Mouse (Mus musculus) megakaryocyte progenitor cell, adult 5-6 weeks (primary cell): ENCODE measurements around the gene Tmem117. TPM values are rescaled to one million over a fixed set of nuclear protein-coding genes. Genes with fewer than 3 reads are reported as not detected.
A peak's percentile ranks its signal among the peaks of the same experiment; 100 is the strongest.

Experiments
- ATAC-seq: replicated peaks from 2 replicates; pipeline ENCODE4 v1.8.0; 2016; ENCODE audit warnings: mild to moderate bottlenecking, moderate TSS enrichment, inconsistent platforms; ENCODE audit not compliant: poor library complexity
- total RNA-seq, 2 experiments: library from RNA; stranded (forward) in 1 of 2; stranded (reverse) in 1 of 2; fragments of 157-497, 149-512 nt in 1 of 2; fragments of 200-1000 nt in 1 of 2; gene quantifications; 2 replicates each; pipeline versions ENCODE4 v1.2.3 to v1.2.4; 2015 to 2017

Tmem117 gene
- total RNA-seq, 2 experiments from 2014 or later = not detected

DNA sequence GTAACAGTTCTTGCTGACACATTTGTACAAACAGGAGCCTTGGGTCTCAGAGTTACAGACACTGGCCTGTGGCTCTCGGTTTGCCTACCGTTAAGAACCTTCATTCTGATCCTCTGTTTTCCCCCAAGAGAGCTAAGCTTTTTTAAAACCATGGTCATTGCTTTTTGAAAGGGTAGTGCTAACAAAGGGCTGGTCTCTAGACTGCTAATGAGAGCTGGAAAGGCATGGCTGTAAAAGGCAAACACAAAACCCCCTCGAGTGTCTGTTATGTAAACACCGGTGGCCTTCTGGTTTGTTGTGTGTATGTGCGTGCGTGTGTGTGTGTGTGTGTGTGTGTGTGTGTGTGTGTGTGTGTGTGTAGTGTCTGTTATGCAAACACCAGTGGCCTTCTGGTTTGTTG lies 17.0 kb downstream of the Tmem117 start:
- ATAC-seq = no peak

DNA sequence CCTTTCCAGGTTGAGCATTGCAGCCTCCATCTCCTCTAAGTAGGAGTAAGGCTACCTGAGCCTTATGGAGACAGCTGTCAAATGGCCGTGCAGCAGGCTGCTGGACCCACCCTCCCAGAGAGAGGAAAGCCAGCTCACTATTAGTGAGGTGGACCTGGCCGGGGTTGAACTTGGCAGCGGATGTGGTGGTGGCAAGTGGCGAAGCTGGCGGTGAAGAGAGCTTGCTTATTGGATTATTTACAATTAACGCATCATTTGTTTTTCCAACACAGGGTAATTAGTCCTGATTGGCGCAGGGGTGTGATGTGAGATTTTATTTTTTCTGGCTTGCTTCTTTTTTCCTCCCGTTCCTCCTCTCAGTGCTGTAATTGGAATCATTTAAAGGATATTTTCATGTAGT lies 19.4 kb downstream of the Tmem117 start:
- ATAC-seq = no peak

DNA sequence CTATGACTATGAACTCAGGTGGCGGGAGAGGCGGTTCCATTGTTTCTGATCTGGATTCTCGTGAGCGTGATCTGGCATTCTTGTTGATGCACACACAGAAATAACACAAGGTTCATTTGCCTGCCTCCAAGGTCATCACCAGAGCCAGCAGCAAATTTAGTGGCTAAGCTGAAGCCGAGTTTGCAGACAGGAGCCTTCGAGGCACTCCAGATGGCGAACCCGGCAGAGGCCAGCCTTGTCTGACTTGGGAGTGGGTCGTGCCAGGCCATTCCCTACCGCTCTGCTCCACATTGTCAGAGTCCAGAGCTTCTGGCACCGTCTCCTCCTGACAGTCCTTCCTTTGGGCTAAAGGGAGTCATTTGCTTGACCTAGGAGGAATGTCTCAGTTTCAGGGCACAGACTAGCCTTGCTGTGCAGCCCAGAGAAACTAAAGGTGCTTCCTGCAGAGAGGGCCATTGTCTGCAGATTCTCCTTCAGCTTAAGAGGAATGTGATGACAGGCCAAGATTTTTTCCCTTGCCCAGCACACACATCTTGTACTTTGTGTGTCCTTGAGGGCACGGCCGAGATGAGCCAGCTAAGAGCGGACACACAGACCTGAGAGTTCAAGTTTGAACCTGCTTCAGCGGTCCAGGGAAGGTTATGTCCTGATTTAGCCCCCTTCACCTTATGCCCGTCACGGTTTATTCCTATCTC lies 20.2 kb downstream of the Tmem117 start:
- ATAC-seq = no peak

DNA sequence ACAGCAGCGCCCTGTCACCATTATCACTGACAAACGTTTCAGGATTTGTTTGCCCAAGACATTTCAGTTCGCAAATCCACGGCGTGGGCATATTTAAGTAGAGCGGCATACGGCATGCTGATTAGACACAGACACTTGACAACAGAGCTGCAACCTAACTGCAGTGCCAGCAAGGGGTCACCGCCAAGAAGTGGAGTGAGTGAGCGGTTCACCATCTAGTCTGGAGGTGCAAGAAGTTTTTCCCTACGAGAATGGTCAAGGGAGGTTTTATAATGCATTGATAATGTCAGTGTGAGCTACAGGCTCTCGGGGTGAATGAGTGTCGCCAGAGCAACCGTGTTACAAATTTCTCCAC lies 20.7 kb downstream of the Tmem117 start:
- ATAC-seq = no peak

DNA sequence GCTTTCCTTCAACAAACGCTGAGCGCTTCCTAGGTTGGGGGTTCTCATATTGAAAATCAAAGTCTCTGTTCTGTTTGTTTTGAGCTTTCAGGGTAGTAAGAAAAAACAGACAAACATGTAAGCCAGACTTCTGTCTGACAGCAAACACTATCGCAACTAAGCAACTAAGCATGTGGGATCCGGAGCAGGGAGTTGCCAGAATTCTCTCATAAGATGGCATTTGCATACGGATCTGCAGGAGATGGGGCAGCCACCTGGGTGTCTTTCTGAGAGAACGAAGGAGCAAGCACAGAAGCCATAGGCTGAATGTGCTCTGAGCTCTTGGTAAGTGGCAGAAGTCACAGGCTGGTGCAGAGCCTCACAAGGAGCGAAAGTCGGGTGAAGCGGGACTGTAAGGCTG lies 22.3 kb downstream of the Tmem117 start:
- no peak for ATAC-seq

DNA sequence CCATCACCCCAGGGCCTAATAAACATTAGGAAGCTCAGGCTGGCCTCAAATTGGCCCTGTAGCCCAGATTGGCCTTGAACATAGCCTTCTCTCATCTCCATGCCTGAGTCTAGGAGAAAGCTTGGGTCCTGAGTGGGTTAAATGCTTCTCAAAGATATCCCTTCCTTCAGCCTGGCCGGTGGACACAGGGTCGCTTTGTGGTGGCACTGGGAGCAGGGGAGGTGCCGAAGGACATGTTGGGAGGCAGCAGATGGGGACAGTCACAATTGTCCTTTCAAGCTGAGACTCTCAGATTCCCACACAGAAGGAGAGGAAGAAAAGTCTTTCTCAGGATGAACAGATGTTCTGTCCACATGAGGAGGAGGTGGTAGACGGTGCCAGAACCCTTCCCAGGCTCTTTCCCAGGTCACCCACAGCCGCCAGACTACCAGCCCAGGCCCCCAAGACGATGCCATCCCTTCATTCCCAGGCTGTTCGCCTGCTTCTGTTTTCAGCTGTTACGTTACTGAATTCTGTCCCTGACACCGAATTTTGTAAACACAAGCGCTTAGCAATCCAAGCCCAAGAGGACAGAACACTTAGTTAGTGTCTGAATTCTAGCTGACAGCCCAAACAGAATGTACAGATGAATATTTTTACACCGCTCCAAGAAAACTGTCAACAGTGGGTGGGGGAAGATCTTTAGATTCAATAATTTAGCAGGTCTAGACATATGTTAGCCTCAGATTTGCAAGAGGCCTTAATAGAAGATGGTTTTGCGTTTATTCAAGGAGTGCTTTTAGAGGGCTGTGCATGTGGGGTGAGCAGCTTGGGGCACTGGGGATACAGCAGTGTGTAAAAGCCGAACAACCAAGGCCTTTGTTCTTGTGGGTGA lies 23.2 kb downstream of the Tmem117 start:
- ATAC-seq = no peak

DNA sequence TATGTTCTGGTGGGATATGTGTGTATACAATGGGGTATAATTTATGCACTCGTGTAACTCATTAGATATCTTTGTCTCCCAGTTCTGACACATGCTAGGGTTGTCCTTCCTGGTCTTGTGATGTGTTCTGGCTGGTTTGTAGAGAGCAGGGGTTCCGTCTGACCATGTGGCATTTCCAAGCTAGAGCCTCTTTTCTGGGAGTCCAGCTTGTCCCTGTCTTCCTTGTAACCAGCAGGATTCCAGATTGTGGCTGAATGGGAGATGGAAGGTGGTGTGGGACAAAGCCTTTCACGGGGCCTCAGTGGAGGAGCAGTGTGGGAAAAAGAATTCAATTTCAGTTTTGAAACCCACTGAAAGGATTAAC lies 23.8 kb downstream of the Tmem117 start:
- no peak for ATAC-seq

DNA sequence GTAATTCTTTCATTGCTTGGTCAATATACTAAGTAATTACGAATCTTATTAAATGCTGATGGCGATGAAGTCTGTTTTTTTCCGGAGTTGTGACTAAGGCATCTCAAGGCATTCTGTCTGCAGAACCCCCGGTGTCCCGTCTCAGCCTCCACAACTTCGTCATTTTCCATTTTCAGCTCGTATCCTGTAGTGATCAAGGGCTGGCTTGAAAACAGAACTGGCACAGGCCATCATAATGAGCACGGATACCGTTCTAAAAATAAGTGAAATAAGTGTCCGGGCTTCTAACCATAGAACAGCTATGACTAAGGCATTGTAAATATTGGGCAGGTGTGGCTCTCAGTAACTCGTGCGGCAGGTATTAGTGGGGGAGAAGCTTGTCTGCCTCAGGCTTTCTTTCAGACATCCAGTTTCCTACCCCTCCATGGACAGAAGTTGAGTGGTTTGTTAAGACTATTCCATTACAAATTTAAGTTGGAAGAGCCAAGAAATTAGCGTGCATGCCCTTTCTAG lies 26.8 kb downstream of the Tmem117 start:
- no peak for ATAC-seq

DNA sequence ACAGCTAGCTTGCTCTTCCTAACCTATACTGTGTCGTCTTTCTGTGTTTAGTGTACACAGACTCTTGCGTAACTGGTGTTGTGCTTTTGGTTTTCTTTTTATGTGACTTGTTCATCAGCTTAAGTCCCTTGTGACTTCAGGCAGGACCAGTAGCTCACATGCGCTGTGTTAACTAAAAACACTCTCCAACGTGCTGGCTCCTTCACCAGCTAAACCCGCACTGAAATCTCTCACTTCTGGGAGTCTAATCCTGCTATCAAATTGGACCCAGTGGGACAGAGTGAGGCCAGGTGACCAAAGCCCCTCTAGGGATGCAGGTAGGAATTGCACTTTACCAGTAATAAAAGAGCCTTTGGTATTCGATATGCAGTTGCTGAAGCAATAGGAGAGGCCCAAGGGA lies 28.9 kb downstream of the Tmem117 start:
- no peak for ATAC-seq

DNA sequence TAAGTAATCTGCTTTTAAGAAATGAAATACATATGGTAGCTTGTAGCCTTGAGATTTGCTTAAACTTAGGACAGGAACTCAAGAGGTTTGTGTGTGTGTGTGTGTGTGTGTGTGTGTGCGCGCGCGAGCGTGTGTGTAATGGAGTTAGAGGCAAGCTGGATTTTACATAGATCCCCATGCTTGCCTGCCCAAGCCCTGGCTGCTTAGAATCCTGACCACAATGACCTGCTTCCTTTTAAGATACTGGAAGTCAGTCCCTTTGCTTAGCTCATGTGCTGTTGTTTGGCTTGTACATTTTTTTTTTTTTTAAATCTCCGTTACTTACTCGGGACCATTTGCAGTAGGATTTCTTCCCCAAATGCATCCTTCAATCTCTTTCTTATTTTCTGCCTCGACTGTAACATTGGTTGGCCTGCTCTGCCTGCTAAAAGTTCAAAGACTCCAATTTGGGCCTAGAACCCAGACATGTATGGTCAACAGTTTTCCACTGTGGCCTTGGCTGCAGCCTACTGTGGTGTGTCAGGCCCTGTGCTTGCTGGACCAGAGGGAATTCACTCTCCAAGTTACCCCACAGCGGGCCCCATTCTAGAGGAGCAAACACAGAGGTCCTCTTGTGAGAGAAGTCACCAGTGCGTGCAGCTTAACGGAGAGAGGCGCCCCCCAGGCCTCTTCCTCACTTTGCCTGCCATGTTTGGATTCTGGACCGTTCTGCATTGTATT lies 29.5 kb downstream of the Tmem117 start:
- ATAC-seq = no peak

DNA sequence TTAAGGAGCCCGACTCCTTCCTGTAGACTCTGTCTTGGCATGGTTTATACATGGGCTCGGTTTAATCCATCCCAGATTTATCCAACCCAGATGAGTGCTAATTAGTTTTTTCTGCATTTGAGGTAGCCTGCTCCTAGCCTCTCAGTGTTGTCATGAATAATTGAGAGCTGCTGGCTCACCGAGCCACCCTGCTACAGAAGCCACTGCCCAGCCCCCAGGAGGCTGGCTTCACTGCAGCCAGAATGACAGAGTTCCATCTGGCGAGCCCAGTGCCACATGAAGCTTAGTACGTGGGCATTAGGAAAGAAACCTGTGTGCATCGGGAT lies 30.0 kb downstream of the Tmem117 start:
- ATAC-seq = no peak

DNA sequence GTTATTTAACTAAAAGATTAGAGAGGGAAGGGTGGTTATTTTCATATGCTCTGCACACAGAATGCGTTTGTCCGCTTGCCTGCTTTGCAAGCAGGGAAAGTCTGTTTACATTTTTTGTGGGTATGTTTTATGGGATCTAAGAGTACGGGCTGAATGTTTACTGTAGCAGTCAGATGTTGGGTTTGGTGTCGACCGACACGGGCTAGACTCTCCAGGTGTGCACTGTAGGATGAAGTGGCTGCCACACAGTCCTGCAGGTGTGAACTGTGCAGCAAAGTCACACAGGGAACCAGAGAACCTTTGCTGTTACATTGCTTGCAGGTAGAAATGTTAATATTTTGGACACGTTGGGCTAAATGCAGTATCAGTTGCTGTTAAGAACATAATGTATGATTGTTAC lies 31.9 kb downstream of the Tmem117 start:
- no peak for ATAC-seq

DNA sequence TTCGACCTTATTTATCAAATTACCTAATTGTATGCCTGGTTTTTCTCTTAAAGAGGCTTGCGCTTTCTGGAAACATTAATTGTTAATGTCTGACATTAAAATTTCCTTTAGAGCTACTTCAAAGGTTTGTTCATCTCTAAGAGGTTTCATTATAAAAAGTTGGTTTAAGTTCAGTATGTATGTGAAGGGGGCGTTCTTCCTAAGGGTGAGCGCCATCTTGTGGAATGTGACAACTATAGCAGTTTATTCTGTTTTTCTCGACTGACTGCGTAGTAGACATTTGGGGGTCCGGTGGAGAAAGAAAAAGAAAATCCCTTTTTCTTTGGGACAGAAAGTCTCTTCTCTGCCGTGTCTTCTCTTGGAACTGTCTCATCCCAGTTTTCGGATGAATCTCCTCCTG lies 32.4 kb downstream of the Tmem117 start:
- peak; percentile 93 for ATAC-seq

DNA sequence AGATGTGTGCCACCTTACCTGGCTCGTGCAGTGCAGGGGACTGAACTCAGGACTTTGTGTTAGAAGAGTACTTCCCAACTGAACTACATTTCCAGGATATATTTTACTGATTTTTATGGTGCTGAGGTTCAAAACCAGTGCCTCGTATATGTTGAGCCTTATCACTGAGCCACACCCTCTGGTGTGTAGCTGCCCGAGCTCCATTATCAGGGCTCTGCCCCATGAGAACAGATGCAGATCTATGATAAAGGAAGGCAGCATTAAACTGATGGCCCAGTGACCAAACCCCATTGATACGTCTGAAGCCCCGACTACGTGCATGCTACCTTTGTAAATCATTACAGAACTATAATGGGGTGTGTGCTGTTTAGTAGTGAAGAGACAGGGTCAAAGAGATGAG lies 35.6 kb downstream of the Tmem117 start:
- ATAC-seq = no peak

DNA sequence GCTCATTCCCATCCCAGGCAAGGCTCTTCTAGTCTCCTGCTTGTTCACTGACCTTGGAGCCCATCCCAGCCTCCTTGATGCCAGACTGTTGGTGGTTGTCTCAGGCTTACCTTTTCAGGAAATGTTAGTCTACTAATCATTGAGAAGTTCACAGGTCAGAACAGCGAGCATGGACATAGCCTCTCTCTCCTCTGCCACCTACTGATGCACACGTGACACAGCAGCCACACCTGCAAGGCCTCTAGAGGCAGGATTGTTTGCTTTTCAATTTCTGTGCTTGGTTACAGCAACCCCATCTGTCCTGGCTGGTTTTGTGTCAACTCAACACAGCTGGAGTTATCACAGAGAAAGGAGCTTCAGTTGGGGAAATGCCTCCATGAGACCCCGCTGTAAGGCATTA lies 52.1 kb downstream of the Tmem117 start:
- ATAC-seq = no peak

DNA sequence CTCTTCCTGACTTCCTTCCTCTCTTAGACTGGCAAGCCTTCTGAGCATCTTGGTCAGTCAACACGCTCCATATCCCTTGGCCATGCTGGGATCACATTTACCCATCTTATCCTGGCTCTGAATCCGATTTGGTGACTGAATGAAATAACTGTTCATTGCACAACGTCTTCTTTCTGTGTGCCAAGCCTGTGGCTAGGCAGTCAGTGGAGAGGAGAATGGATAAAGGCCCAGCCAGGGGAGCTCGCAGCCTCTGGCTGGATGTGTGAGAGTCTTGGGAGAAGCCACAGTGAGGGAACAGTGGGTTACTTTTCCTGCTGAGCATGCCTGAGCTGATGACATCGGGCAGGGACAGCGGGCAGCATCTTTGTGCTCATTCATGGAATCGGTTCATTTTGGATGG lies 55.2 kb downstream of the Tmem117 start:
- no peak for ATAC-seq

DNA sequence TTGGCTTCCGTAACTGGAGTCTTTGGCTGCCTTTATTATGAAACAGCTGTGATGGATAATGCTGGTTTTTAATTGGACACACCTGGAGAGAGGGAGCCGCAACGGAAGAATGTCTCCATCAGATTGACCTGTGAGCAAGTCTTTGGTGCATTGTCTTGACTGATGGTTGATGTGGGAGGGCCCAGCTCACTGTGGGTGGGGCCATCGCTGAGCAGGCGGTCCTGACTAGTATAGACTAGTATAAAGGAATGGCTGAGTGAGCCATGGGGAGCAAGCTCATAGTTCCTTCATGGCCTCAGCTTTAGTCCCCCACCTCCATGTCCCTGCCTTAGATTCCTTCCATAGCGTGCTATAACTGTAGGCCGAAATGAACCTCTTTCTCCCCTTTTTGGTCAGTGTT lies 58.1 kb downstream of the Tmem117 start:
- no peak for ATAC-seq

DNA sequence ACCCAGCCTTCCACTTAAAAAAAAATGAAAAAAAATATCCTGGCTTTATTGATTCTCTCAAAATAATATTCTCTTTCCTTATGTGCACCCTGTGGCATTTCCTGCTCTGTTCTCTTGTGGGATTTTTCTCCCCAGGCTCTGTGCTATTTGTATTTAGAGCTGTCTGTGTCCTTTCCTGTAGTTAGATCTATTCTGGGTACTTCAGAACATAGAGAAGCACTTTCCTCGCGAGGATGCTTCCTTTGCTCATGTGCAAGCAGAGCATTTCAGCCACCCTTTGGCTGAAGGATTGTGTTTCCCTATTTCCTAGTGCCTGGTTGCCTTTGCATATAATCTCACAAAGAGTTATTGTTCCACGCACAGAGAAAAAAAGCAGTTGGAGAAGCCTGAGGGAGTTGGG lies 58.6 kb downstream of the Tmem117 start:
- no peak for ATAC-seq

DNA sequence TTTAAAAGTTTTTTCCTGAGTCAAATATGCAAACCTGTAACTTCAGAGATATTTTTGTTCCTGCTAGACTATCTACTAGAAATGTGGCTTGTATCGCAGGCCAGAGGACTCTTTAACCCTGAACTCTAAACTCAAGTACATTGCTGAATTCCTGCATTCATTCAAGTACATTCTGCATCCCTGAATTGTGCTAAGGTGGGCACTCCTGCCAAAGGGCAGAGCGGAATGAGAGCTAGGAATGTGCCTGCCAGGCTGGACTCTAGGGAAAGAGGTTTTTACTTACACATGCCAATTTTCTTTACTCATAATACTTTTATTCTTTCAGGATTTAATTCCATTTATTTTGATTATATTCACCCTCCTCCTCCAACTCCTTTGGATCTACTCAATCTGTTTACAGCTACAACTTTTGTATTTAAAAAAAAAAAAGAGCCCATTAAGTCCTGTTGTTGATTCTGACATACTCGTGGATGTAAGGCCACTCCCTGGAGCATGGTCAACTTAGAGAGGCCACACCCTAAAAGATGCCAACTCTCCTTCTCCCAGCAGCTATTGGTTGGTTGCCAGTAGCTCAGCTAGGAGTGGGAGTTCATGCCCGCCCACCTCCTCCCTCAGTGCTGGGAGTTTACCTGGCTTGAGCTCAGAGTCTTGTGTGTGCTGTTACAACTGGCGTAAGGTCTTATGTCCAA lies 60.3 kb downstream of the Tmem117 start:
- ATAC-seq = no peak

DNA sequence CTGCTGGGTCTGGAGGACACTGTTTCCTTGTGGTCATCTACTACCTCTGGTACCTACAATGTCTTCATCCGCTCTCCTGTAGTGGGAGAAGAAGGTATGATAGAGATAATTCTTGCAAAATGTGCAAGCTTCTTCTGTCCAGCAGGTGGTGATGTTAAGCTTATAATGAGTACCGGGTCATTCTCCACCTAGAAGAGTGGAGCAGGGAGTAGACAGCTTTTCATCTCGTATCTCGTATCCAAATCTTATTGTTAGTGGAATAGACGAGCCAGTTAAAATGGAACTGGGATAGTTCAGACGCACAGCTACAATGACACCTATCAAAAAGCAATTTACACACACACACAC lies 60.8 kb downstream of the Tmem117 start:
- no peak for ATAC-seq

DNA sequence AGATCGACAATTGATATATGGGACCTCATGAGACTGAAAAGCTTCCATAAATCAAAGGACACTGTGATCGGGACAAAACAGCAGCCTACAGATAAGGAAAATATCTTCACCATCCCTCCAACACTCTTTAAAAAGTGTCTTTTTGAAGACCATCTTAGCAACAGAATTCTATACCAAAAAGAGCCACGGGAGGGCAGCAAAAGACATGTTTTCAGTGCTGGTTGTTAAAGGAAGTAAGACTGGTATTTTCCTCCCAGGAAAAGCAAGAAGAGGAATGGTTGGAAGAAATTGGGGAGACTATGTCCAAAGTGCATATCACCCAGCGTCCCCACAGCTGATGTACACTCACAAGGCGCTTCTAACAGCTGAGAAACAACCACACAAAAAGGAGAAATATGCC lies 93.7 kb downstream of the Tmem117 start:
- ATAC-seq = no peak; the same call in 1 of the 2 replicates
